Mouse (Mus musculus) intestine, embryonic 14.5 days (tissue): ENCODE data around the gene Ech1. TPM values are rescaled to one million over a fixed set of nuclear protein-coding genes. Genes with fewer than 3 reads are reported as not detected.

Experiments used
- ATAC-seq: fragments of 200-750 bp; cut with Nextera tagmentation; replicated peaks from 2 replicates; pipeline ENCODE4 v1.8.0; 2017; ENCODE audit warnings: low read depth, moderate number of reproducible peaks, moderate TSS enrichment, moderate library complexity; ENCODE audit not compliant: low FRiP score, low TSS enrichment
- DNase-seq: peaks from one replicate; pipeline ENCODE4 v3.0.0-alpha.2; 2018; ENCODE audit warnings: low spot score
- H3K27ac ChIP-seq: fragments of 300-500 bp; sonication (generic); 2 replicates; pipeline ENCODE4 v1.5.1; 2014; ENCODE audit warnings: low read depth, mild to moderate bottlenecking, control low read depth
- H3K27me3 ChIP-seq: fragments of 300-500 bp; sonication (generic); replicated peaks from 2 replicates; pipeline ENCODE4 v1.6.1; 2014; ENCODE audit warnings: low read length, control low read depth; ENCODE audit not compliant: control insufficient read depth, insufficient read depth
- H3K36me3 ChIP-seq: fragments of 300-500 bp; sonication (generic); 2 replicates; pipeline ENCODE4 v1.6.1; 2014; ENCODE audit warnings: low read length, control low read depth; ENCODE audit not compliant: control insufficient read depth, insufficient read depth
- H3K4me1 ChIP-seq: fragments of 300-500 bp; sonication (generic); replicated peaks from 2 replicates; pipeline ENCODE4 v1.6.1; 2014; ENCODE audit warnings: low read length, control low read depth, mixed read lengths; ENCODE audit not compliant: control insufficient read depth, insufficient read depth
- H3K4me2 ChIP-seq: fragments of 300-500 bp; sonication (generic); 2 replicates; pipeline ENCODE4 v1.6.1; 2014; ENCODE audit warnings: low read length
- H3K4me3 ChIP-seq: fragments of 300-500 bp; sonication (generic); 2 replicates; pipeline ENCODE4 v1.5.1; 2014; ENCODE audit warnings: low read depth, low read length, control low read depth, mixed read lengths
- H3K9ac ChIP-seq: fragments of 300-500 bp; sonication (generic); 2 replicates; pipeline ENCODE4 v1.6.1; 2014; ENCODE audit warnings: mild to moderate bottlenecking, low read length
- H3K9me3 ChIP-seq: fragments of 300-500 bp; sonication (generic); 2 replicates; pipeline ENCODE4 v1.6.1; 2016; ENCODE audit warnings: low read length, control low read depth; ENCODE audit not compliant: control insufficient read depth
- WGBS: fragments of 180-500 bp; shearing (Covaris S2); extraction: QIAGEN DNeasy Blood & Tissue Kit; methylation state at CpG from one replicate; pipeline ENCODE4 v1.1.7; 2014; 5-methylcytosine and 5-hydroxymethylcytosine counted together
- polyA plus RNA-seq: library from polyadenylated mRNA; unstranded; fragments of >200 nt; fragmentation: Nextera tagmentation; extraction: Ambion mirVana; gene quantifications from 2 replicates; pipeline ENCODE4 v1.2.1, GENCODE M21; 2014

Gene Ech1
- polyA plus RNA-seq, 1 experiment from 2014 or later: 188 TPM

- no peak overlapping the region for H3K4me2 ChIP-seq
- H3K4me1 ChIP-seq: peaks cover 14% of the 10 kb centered on the region; the same call in 1 of the 2 replicates
- ATAC-seq (no peak), DNase-seq (no peak)
- H3K27ac ChIP-seq: no peak overlapping the region
- H3K9ac ChIP-seq: no peak overlapping the region
- no peaks in the 10 kb centered on the region for H3K9me3 ChIP-seq
- H3K4me3 ChIP-seq: no peak overlapping the region
- WGBS: 93% methylated on average over 8 of the region's 8 CpGs
- H3K36me3 ChIP-seq: peaks cover 12% of the 10 kb centered on the region
- H3K27me3 ChIP-seq: no peaks in the 10 kb centered on the region
These were observed 4.8 kb downstream of the Ech1 start for GRCm38 (mm10) chr7:28829821-28830220.

- DNase-seq (no peak), ATAC-seq (no peak)
- Histone ChIP-seq H3K27me3 (no peaks in the 10 kb centered on the region), H3K9ac (no peak overlapping the region), H3K36me3 (peaks cover 12% of the 10 kb centered on the region), H3K4me2 (no peak overlapping the region), H3K4me1 (peaks cover 9% of the 10 kb centered on the region; the same call in 1 of the 2 replicates), H3K9me3 (no peaks in the 10 kb centered on the region), H3K27ac (peak overlapping the region; percentile 69; the same call in 1 of the 2 replicates), H3K4me3 (no peak overlapping the region)
- WGBS: 70% methylated on average over 5 of the region's 5 CpGs
These were observed 6.0 kb downstream of the Ech1 start for GRCm38 (mm10) chr7:28830981-28831380.

DNA sequence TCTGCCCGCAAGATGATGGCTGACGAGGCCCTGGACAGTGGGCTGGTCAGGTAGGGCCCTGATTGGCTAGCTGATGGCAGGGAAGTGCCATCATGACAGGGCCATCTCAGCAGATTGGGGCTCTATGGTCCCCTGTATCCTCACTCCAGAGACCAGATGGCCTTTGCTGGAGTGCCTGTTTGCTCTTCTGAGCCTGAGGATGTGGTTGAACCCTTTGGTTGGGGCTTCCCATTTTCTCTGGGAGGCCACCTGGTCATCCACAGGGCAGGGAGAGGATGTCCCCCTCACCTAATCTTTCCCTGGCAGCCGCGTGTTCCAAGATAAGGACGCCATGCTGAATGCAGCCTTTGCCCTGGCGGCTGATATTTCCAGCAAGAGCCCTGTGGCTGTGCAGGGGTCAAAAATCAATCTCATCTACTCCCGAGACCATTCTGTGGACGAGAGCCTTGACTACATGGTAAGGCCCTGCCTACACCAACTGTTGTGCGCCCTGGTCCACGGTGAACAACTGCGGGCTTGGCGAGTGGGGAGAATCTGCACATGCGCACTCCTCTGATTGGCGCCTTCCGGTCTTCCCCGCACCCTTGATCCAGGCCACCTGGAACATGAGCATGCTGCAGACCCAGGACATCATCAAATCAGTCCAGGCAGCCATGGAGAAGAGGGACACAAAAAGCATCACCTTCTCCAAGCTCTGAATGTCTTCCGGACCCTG lies 6.6 kb downstream of the Ech1 start:
- DNase-seq (no peak), ATAC-seq (peak; percentile 21; the same call in 1 of the 2 replicates)
- Histone ChIP-seq H3K9me3 (no peaks in the 10 kb centered on the region), H3K36me3 (peaks cover 12% of the 10 kb centered on the region), H3K27ac (peak overlapping the region; percentile 69), H3K4me1 (0 out of 2 replicates have a peak, but pooled peaks cover 3% of the 10 kb centered on the region), H3K4me3 (no peak overlapping the region), H3K9ac (no peak overlapping the region), H3K4me2 (no peak overlapping the region), H3K27me3 (no peaks in the 10 kb centered on the region)
- 75% methylated on average over 17 of the region's 17 CpGs for WGBS

- H3K36me3 ChIP-seq: peaks cover 12% of the 10 kb centered on the region
- 0 out of 2 replicates have a peak, but pooled peaks cover 3% of the 10 kb centered on the region for H3K4me1 ChIP-seq
- 55% methylated on average over 6 of the region's 6 CpGs for WGBS
- peak overlapping the region; percentile 69 for H3K27ac ChIP-seq
- H3K4me2 ChIP-seq: 0 out of 2 replicates have a peak overlapping the region, but pooled peaks have one; percentile 9
- no peaks in the 10 kb centered on the region for H3K9me3 ChIP-seq
- no peak overlapping the region for H3K9ac ChIP-seq
- H3K27me3 ChIP-seq: no peaks in the 10 kb centered on the region
- peak; percentile 46 for ATAC-seq
- no peak overlapping the region for H3K4me3 ChIP-seq
- no peak for DNase-seq
These were observed 7.1 kb downstream of the Ech1 start for GRCm38 (mm10) chr7:28832137-28832536.

DNA sequence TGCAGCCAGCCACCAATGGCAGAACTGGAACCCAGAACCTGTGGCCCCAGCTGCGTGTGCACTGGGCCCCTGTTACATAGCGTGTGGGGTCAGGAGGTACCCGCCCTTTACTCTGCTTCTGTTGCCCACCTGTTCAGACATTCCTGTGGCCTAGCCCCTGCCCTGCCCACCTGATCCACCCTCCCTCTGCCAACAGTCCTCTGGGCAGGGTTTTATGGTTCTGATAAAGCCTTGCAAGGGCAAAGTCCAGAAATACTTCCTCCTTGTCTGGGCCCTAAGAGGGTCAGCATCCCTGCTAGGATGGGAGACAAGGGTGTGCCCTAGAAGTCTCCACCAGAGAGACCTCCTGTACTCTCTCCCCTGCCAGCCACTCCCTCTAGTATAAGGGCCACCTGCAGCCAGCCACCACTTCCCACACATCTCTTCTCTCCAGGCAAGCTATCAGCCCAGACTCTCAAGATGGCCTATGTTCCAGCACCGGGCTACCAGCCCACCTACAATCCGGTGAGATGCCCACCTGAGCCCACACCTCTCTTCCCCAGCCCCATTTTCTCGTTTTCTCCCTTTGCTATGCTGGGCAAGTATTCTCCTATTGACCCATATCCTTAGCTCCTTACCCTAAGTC lies 8.8 kb downstream of the Ech1 start, which contains the start of gene Lgals4:
Gene Lgals4 (plus strand): TSS at position 132 of the 625 bp plus-strand sequence.
- no peaks in the 10 kb centered on the region for H3K27me3 ChIP-seq
- ATAC-seq: peak; percentile 85
- peak within 1 kb of the TSS; percentile 42 for H3K4me2 ChIP-seq
- WGBS: 70% methylated on average over 6 of the region's 6 CpGs
- peak within 1 kb of the TSS; percentile 26 for H3K4me3 ChIP-seq
- no peaks in the 10 kb centered on the region for H3K9me3 ChIP-seq
- no peaks in the 10 kb centered on the region for H3K4me1 ChIP-seq
- H3K36me3 ChIP-seq: peaks cover 12% of the 10 kb centered on the region
- peak within 1 kb of the TSS; percentile 40 for H3K9ac ChIP-seq
- peak within 1 kb of the TSS; percentile 69 for H3K27ac ChIP-seq
- no peak for DNase-seq

GRCm38 (mm10) chr7:28836936-28837335 lies 11.9 kb downstream of the Ech1 start:
- 0 out of 2 replicates have a peak overlapping the region, but pooled peaks have one; percentile 1 for H3K27ac ChIP-seq
- no peaks in the 10 kb centered on the region for H3K9me3 ChIP-seq
- no peak for DNase-seq
- 0 out of 2 replicates have a peak overlapping the region, but pooled peaks have one; percentile 9 for H3K4me2 ChIP-seq
- no peaks in the 10 kb centered on the region for H3K27me3 ChIP-seq
- no peaks in the 10 kb centered on the region for H3K4me1 ChIP-seq
- no peak overlapping the region for H3K4me3 ChIP-seq
- H3K36me3 ChIP-seq: 0 out of 2 replicates have a peak, but pooled peaks cover 4% of the 10 kb centered on the region
- WGBS: 81% methylated on average over 5 of the region's 5 CpGs
- ATAC-seq: no peak
- H3K9ac ChIP-seq: no peak overlapping the region

DNA sequence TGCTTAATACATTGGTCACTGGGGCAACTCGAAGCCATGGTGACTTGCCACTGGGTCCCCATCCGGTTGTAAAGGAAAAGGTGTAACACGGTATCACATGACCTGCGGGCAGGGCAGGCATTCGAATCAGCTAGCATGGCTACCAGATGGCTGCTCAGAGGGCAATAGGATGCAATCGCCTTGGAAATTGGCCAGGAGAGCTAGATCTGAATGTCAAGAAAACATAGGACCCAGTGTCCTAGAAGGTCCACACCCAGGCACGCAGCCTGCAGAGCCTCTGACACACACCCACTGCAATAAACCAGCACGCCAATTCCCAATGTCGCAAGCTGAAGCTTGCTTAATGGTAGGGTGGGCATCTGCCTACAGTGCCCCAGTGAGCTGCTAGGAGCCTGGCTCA lies 13.3 kb downstream of the Ech1 start:
- Histone ChIP-seq H3K4me2 (peak overlapping the region; percentile 14; the same call in 1 of the 2 replicates), H3K4me1 (no peaks in the 10 kb centered on the region), H3K9me3 (no peaks in the 10 kb centered on the region), H3K9ac (no peak overlapping the region), H3K36me3 (0 out of 2 replicates have a peak, but pooled peaks cover 4% of the 10 kb centered on the region), H3K27ac (no peak overlapping the region), H3K27me3 (no peaks in the 10 kb centered on the region), H3K4me3 (no peak overlapping the region)
- DNase-seq: peak; percentile 66
- WGBS: 69% methylated on average over 9 of the region's 9 CpGs
- ATAC-seq: peak; percentile 24

- 76% methylated on average over 1 of the region's 1 CpGs for WGBS
- H3K9ac ChIP-seq: no peak overlapping the region
- no peak overlapping the region for H3K27ac ChIP-seq
- no peaks in the 10 kb centered on the region for H3K9me3 ChIP-seq
- ATAC-seq: no peak
- no peaks in the 10 kb centered on the region for H3K4me1 ChIP-seq
- H3K27me3 ChIP-seq: no peaks in the 10 kb centered on the region
- DNase-seq: no peak
- H3K36me3 ChIP-seq: no peaks in the 10 kb centered on the region
- H3K4me3 ChIP-seq: no peak overlapping the region
- H3K4me2 ChIP-seq: no peak overlapping the region
These were observed 22.3 kb downstream of the Ech1 start for GRCm38 (mm10) chr7:28847273-28847672.
